Mouse (Mus musculus): ENCODE data around the gene Sp2.

DNA sequence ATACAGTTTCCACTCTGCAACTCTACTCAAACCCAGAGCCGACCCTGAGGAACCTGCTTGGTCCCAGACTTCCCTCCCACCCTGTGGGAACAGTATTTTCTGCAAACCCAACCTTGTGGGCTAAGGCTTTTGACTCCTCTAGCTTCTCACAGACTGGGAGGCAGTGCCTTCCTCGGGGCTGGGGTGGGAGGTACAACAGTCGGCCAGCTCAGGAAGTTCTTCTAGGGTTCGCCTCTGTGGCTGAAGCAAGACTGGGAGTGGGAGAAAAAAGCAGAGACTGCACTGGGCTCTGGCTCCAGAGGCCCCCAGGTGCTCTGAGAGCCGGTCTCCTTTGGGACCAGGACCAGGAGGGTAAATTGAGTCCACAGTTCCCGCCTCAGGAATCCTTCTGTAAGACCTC is 29.9 kb downstream of the Sp2 start:
- no peak for TF ChIP-seq CTCF (IDR thresholded peaks at IDR 0.05; ENCODE audit: low read depth)
- TF ChIP-seq EP300 (IDR thresholded peaks at IDR 0.05; ENCODE audit: low read depth): no peak

Measured in liver, embryonic 14.5 days (tissue).